Comparison of ENCODE assay signal across 18 mouse cellular contexts in genomic region chr13:25177835-25178234, GRCm38 (mm10).
"Had no signal": no experiment of that assay in that cellular context is flagged by ENCODE, and none has a peak within 500 bp of the region (broad histone marks: within the 10 kb centered on the region; RNA-seq: fewer than 3 reads in every experiment).

No protein-coding gene starts in this region.

- H3K27ac ChIP-seq: midbrain, embryonic 10.5 days; midbrain, embryonic 12.5 days; neural tube, embryonic 13.5 days; neural tube, embryonic 15.5 days had no signal

- H3K4me1 ChIP-seq: midbrain, embryonic 10.5 days; midbrain, embryonic 12.5 days; neural tube, embryonic 13.5 days; neural tube, embryonic 15.5 days had no signal

- H3K9ac ChIP-seq: lung, embryonic 14.5 days; midbrain, embryonic 12.5 days; neural tube, embryonic 13.5 days; neural tube, embryonic 15.5 days had no signal

- H3K9me3 ChIP-seq: midbrain, embryonic 10.5 days; midbrain, embryonic 12.5 days; neural tube, embryonic 13.5 days; neural tube, embryonic 15.5 days had no signal

- H3K27me3 ChIP-seq: neural tube, embryonic 13.5 days; neural tube, embryonic 15.5 days had no signal

- DNase-seq: lung, embryonic 14.5 days; lung, postnatal 10 days; lung, postnatal 4 days; midbrain, embryonic 14.5 days; retina, postnatal 1 day; right cerebral cortex, adult 18-20 months; right cerebral cortex, postnatal 25 days; right cerebral cortex, postnatal 4 days; spleen, adult 18-20 months; thymus, adult 18-20 months; thymus, postnatal 14 days; thymus, postnatal 36 days had no signal

- H3K4me2 ChIP-seq: lung, embryonic 14.5 days; midbrain, embryonic 12.5 days; neural tube, embryonic 13.5 days; neural tube, embryonic 15.5 days had no signal

- ATAC-seq: midbrain, embryonic 16.5 days had no signal

- H3K4me3 ChIP-seq: midbrain, embryonic 10.5 days; midbrain, embryonic 12.5 days; myocyte; neural tube, embryonic 13.5 days; neural tube, embryonic 15.5 days had no signal

- H3K36me3 ChIP-seq: midbrain, embryonic 10.5 days; midbrain, embryonic 12.5 days; neural tube, embryonic 13.5 days; neural tube, embryonic 15.5 days had no signal
